Mouse (Mus musculus): ENCODE measurements around the gene C530008M17Rik. TPM values are rescaled to one million over a fixed set of nuclear protein-coding genes. Genes with fewer than 3 reads are reported as not detected.
A peak's percentile ranks its signal among the peaks of the same experiment; 100 is the strongest.

The C530008M17Rik gene
- polyA plus RNA-seq, 1 experiment from 2014 or later = 21.2 TPM

DNA sequence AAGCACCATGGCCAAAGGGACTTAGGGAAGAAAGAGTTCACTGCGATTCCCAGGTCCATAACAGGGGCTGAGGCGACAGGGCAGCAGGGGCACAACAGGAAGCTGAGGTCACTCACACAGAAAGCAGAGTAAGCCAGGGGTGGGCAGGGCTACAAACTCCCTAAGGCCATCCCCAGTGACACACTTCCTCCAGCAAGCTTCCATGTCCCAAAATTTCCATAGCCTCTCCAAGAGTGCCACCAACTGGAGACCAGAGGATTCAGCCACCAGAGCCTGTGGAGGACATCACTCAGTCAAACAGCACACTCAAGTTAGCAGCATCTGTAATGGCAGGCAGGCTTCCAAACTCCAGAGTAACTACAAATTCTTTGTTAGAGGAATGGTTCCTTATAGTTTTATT is 20.7 kb upstream of the C530008M17Rik start:
- 84% methylated on average over 2 of the region's 2 CpGs for WGBS
- H3K36me3 ChIP-seq (ENCODE audit: control insufficient read depth, insufficient read depth, low read length) = peaks cover 61% of the 10 kb centered on the region
- no peak for ATAC-seq (ENCODE audit: low FRiP score, low TSS enrichment)

DNA sequence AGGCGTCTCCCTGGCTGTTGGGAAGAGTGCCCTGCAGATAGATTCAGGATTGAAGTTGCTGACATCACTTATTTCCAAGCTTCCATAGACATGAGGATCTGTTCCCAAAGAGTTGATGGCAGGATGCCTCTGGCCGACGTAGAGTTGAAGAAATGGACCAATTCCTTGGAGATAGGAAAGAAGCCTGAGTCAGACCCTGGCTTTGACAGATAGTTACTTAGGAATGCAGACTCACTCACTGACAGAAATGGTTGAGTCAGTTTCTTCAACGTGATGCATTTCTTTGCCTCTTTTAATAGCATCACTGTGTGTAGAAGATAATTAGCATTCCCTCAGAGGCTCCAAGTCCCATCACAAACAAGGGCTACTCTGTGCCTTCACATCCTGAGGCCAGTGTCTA is 14.2 kb upstream of the C530008M17Rik start:
- no peak overlapping the region for H3K4me3 ChIP-seq (ENCODE audit: low read length)
- WGBS = 91% methylated on average over 4 of the region's 4 CpGs
- no peak overlapping the region for H3K4me2 ChIP-seq (replicated peaks; ENCODE audit: low read depth, low read length)
- no peaks in the 10 kb centered on the region for H3K4me1 ChIP-seq (ENCODE audit: control insufficient read depth, insufficient read depth, low read length)
- no peaks in the 10 kb centered on the region for H3K9me3 ChIP-seq (ENCODE audit: control insufficient read depth, low read length)
- H3K9ac ChIP-seq (ENCODE audit: low read depth, low read length) = no peak overlapping the region
- no peak for ATAC-seq (ENCODE audit: low FRiP score, low TSS enrichment)
- peaks cover 61% of the 10 kb centered on the region for H3K36me3 ChIP-seq (ENCODE audit: control insufficient read depth, insufficient read depth, low read length)
- no peak overlapping the region for H3K27ac ChIP-seq (ENCODE audit: low read depth, low read length)
- no peaks in the 10 kb centered on the region for H3K27me3 ChIP-seq (ENCODE audit: control insufficient read depth, insufficient read depth, low read length)

More for the DNA sequence above, 20.7 kb upstream of the C530008M17Rik start:
- no peaks in the 10 kb centered on the region for H3K4me1 ChIP-seq (ENCODE audit: control insufficient read depth, insufficient read depth, low read length)
- no peak overlapping the region for H3K4me3 ChIP-seq (ENCODE audit: low read length)
- H3K27me3 ChIP-seq (ENCODE audit: control insufficient read depth, insufficient read depth, low read length) = no peaks in the 10 kb centered on the region
- no peak overlapping the region for H3K4me2 ChIP-seq (replicated peaks; ENCODE audit: low read depth, low read length)
- H3K27ac ChIP-seq (ENCODE audit: low read depth, low read length) = no peak overlapping the region
- no peaks in the 10 kb centered on the region for H3K9me3 ChIP-seq (ENCODE audit: control insufficient read depth, low read length)
- H3K9ac ChIP-seq (ENCODE audit: low read depth, low read length) = no peak overlapping the region

DNA sequence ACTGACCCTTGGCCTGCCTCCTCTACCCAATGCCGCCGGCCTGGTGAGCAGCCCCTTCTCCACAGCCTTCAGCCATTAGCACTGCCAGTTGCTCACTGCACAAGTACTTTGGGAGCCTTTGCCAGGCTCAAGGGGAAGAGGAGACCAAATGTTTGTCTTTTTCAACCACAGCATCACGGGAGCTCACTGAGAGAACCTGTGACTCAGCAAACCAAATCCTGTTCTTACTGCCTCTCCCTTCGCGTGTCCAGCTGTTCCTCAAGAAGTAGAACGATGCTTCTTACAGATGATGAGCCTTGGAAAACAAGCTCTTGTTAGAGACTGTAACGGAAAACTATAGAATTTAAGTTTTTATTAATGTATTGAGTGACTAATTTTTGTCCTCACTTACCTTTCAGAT is 12.1 kb upstream of the C530008M17Rik start:
- Histone ChIP-seq H3K4me2 (replicated peaks; ENCODE audit: low read depth, low read length) (no peak overlapping the region), H3K36me3 (ENCODE audit: control insufficient read depth, insufficient read depth, low read length) (peaks cover 45% of the 10 kb centered on the region)
- WGBS = 93% methylated on average over 7 of the region's 7 CpGs

DNA sequence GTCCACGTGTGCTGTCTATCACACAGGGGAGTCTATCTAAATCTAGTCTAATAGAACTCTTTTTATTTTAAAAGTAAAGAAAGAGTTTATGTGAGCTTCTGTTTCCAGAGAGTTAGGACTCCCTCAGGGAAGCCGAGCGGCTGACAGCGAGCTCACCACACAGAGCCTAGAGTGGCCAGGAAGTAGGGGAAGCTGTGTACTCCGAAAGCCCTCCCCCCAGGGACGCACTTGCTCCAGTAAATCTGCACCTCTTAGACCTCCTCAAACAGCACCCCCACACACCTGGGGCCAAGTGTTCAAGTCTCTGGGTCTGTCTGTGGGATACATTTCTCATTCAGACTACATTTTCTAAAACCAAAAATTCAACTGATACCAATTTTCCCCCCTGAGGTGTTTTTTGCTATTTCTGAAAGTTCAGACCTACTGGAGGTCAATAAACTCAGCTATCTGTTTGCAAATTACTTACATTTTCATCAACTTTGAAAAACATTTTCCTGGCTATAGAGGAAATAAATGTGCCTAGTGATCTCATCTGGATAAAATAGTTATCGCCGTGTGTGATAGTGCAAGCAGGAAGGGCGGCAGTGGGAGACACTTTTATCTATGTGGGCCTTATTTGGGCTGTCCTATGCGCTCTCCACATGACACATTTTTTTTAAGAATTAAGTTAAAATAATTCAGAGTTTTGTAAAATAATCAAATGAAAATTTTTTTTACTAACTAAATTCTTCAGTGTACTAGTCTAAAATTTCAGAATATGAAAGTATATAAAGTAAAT is 11.0 kb upstream of the C530008M17Rik start:
- H3K9me3 ChIP-seq (ENCODE audit: control insufficient read depth, low read length) = no peaks in the 10 kb centered on the region
- ATAC-seq (ENCODE audit: low FRiP score, low TSS enrichment) = no peak
- H3K27me3 ChIP-seq (ENCODE audit: control insufficient read depth, insufficient read depth, low read length) = no peaks in the 10 kb centered on the region
- H3K4me2 ChIP-seq (replicated peaks; ENCODE audit: low read depth, low read length) = no peak overlapping the region
- H3K27ac ChIP-seq (ENCODE audit: low read depth, low read length) = no peak overlapping the region
- H3K9ac ChIP-seq (ENCODE audit: low read depth, low read length) = no peak overlapping the region
- H3K36me3 ChIP-seq (ENCODE audit: control insufficient read depth, insufficient read depth, low read length) = peaks cover 40% of the 10 kb centered on the region
- WGBS = 90% methylated on average over 10 of the region's 10 CpGs
- H3K4me1 ChIP-seq (ENCODE audit: control insufficient read depth, insufficient read depth, low read length) = no peaks in the 10 kb centered on the region
- H3K4me3 ChIP-seq (ENCODE audit: low read length) = no peak overlapping the region

More for the DNA sequence above, 12.1 kb upstream of the C530008M17Rik start:
- no peak for ATAC-seq (ENCODE audit: low FRiP score, low TSS enrichment)
- Histone ChIP-seq H3K9ac (ENCODE audit: low read depth, low read length) (no peak overlapping the region), H3K4me1 (ENCODE audit: control insufficient read depth, insufficient read depth, low read length) (no peaks in the 10 kb centered on the region), H3K27me3 (ENCODE audit: control insufficient read depth, insufficient read depth, low read length) (no peaks in the 10 kb centered on the region), H3K9me3 (ENCODE audit: control insufficient read depth, low read length) (no peaks in the 10 kb centered on the region), H3K4me3 (ENCODE audit: low read length) (no peak overlapping the region), H3K27ac (ENCODE audit: low read depth, low read length) (no peak overlapping the region)

DNA sequence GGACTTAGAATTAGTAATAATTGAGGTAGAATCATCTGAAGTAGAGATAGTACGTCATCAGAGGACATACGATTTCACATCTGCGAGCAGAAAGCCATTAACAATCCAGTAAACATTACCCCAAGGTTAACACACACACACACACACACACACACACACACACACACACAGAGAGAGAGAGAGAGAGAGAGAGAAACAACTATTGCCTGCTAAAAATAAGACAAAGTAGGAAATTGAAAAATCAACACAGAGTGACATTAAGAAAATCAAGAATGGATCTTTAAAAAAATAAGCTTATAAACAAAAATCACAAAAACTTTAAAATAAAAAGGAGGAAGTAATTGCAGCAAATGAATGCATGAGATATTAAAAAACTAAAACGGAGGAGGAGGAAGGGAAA is 6.4 kb upstream of the C530008M17Rik start:
- no peak overlapping the region for H3K9ac ChIP-seq (ENCODE audit: low read depth, low read length)
- H3K4me2 ChIP-seq (replicated peaks; ENCODE audit: low read depth, low read length) = no peak overlapping the region
- no peak overlapping the region for H3K4me3 ChIP-seq (ENCODE audit: low read length)
- H3K4me1 ChIP-seq (ENCODE audit: control insufficient read depth, insufficient read depth, low read length) = no peaks in the 10 kb centered on the region
- H3K36me3 ChIP-seq (ENCODE audit: control insufficient read depth, insufficient read depth, low read length) = peaks cover 4% of the 10 kb centered on the region; the same call in 1 of the 2 replicates
- H3K27ac ChIP-seq (ENCODE audit: low read depth, low read length) = no peak overlapping the region
- H3K27me3 ChIP-seq (ENCODE audit: control insufficient read depth, insufficient read depth, low read length) = no peaks in the 10 kb centered on the region
- no peaks in the 10 kb centered on the region for H3K9me3 ChIP-seq (ENCODE audit: control insufficient read depth, low read length)
- no peak for ATAC-seq (ENCODE audit: low FRiP score, low TSS enrichment)
- WGBS = 78% methylated on average over 4 of the region's 4 CpGs

DNA sequence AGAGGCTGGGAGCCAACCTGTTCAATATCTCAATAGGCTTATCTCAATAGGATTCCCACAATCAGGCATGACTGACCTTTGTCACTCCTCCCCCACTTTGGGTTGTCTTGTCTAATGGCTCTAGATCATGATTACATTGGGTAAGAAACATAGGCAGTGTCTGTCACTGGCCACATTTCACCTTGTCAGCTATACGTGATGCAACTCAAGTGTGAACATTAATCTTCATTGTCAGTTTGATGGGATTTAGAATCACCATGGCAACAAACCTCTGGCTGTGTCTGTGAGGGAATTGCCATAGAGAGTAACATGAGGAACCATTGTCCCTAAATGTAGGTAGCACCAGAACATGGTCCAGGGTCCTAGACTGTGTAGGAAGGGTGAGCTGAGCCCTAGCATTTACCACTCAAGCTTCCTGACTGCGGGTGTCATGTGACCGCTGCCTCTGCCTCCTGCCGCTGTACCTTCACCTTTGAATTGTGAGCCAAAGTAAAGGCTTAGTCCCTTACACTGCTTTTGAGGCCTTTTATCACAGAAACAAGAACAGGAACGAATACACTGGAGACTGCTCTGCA is 5.1 kb upstream of the C530008M17Rik start:
- Histone ChIP-seq H3K4me2 (replicated peaks; ENCODE audit: low read depth, low read length) (no peak overlapping the region), H3K27me3 (ENCODE audit: control insufficient read depth, insufficient read depth, low read length) (no peaks in the 10 kb centered on the region), H3K4me3 (ENCODE audit: low read length) (no peak overlapping the region), H3K4me1 (ENCODE audit: control insufficient read depth, insufficient read depth, low read length) (no peaks in the 10 kb centered on the region), H3K27ac (ENCODE audit: low read depth, low read length) (no peak overlapping the region), H3K9ac (ENCODE audit: low read depth, low read length) (no peak overlapping the region), H3K9me3 (ENCODE audit: control insufficient read depth, low read length) (no peaks in the 10 kb centered on the region), H3K36me3 (ENCODE audit: control insufficient read depth, insufficient read depth, low read length) (no peaks in the 10 kb centered on the region)
- 58% methylated on average over 5 of the region's 5 CpGs for WGBS
- peak; percentile 52; the same call in 1 of the 2 replicates for ATAC-seq (ENCODE audit: low FRiP score, low TSS enrichment)

DNA sequence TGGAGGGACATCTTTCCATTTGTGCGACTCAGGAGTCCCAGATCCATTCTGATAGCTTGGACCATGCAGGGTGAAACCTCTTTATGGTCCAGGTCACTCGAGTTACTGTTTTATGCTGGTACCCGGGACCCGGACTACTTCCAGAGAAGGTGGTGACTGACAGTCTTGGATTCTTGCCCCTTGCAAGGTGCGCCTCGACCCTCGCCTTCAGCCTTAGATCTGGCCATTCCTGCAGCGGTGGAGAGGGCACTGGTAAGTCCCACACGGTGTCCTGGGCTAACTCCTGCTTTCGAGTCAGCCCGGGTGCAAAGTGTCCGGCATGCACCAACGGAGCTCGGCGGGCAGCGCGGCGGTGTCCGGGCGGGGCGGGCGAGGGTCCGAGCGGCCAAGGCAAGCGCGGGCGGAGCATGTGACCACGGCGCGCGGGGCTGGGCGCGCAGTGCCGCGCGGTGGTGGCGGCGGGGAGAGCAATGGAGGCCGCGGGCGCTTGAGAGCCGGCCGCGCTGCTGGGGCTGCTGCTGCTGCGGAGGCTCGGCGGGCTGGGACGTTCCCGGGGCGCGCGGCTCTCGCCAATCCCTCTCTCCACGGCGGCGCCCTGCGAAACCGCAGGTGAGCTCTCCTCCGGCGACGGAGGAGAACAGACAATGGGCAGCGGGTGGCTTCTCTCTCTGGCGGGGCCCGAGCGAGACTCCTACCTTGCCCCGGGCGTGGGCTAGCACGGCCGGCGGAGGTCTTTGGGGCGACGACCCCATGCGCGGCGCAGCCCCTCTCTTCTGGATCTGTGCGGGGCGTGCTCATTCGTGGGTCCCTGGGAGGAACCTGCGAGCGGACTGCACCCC is 1.2 kb downstream of the C530008M17Rik start:
- Histone ChIP-seq H3K9me3 (ENCODE audit: control insufficient read depth, low read length) (no peaks in the 10 kb centered on the region), H3K4me1 (ENCODE audit: control insufficient read depth, insufficient read depth, low read length) (0 out of 2 replicates have a peak, but pooled peaks cover 7% of the 10 kb centered on the region), H3K36me3 (ENCODE audit: control insufficient read depth, insufficient read depth, low read length) (no peaks in the 10 kb centered on the region), H3K27ac (ENCODE audit: low read depth, low read length) (peak overlapping the region; percentile 88), H3K9ac (ENCODE audit: low read depth, low read length) (peak overlapping the region; percentile 92), H3K4me3 (ENCODE audit: low read length) (peak overlapping the region; percentile 84), H3K27me3 (ENCODE audit: control insufficient read depth, insufficient read depth, low read length) (no peaks in the 10 kb centered on the region), H3K4me2 (replicated peaks; ENCODE audit: low read depth, low read length) (peak overlapping the region; percentile 93)
- peak; percentile 91 for ATAC-seq (ENCODE audit: low FRiP score, low TSS enrichment)
- under 1% methylated on average over 65 of the region's 80 CpGs for whole genome bisulfite sequencing

DNA sequence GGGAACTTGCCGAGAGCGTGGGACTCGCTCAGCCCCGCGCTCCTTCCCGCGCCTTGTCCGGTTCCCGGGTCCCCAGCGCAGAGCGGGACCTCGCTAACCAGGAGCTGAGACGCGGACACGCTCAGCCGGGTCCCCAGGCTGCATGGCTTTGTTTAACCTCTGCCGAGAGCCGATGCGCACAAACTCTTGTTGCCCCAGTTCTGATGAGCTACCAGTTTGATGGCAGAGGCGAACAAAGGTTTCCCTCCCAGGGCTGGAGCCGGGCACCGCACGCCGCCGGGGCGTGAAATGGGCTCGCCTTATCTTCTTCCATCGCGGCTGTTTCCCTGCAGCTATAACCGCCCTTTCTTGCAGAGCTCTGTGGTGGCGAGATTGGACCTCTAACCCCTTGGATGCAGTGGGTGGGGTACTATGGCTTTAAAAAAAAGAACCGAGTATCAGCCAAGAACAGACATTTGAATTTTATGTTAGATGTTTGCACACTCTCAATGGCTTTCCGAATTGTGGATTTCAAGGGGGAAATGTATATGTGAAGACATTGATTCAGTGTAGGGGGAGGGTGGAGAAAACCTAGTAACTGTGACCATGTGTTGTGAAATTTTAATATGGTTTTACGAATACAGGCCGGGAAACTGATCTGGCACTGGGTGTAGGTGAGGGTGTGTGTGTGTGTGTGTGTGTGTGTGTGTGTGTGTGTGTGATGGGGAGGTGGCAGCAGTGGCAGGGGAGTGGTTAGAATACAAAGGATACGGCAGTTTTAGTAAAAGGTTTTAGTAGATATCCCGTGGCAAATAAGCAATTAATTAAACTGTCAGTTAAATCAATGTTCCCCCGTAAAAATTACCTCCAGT is 2.0 kb downstream of the C530008M17Rik start:
- Histone ChIP-seq H3K9me3 (ENCODE audit: control insufficient read depth, low read length) (no peaks in the 10 kb centered on the region), H3K4me1 (ENCODE audit: control insufficient read depth, insufficient read depth, low read length) (0 out of 2 replicates have a peak, but pooled peaks cover 7% of the 10 kb centered on the region), H3K4me2 (replicated peaks; ENCODE audit: low read depth, low read length) (peak overlapping the region; percentile 93), H3K4me3 (ENCODE audit: low read length) (peak overlapping the region; percentile 84), H3K27me3 (ENCODE audit: control insufficient read depth, insufficient read depth, low read length) (no peaks in the 10 kb centered on the region), H3K9ac (ENCODE audit: low read depth, low read length) (peak overlapping the region; percentile 92), H3K27ac (ENCODE audit: low read depth, low read length) (peak overlapping the region; percentile 88), H3K36me3 (ENCODE audit: control insufficient read depth, insufficient read depth, low read length) (no peaks in the 10 kb centered on the region)
- 1% methylated on average over 38 of the region's 38 CpGs for WGBS
- ATAC-seq (ENCODE audit: low FRiP score, low TSS enrichment) = peak; percentile 85

All from kidney, embryonic 14.5 days (tissue).